Mouse (Mus musculus): Measurements from ENCODE around the gene Calr4. TPM values are rescaled to one million over a fixed set of nuclear protein-coding genes. Genes with fewer than 3 reads are reported as not detected.

The Calr4 gene
- total and polyA plus RNA-seq, 2 experiments from 2014 or later, result 0.41 to 0.77 TPM

DNA sequence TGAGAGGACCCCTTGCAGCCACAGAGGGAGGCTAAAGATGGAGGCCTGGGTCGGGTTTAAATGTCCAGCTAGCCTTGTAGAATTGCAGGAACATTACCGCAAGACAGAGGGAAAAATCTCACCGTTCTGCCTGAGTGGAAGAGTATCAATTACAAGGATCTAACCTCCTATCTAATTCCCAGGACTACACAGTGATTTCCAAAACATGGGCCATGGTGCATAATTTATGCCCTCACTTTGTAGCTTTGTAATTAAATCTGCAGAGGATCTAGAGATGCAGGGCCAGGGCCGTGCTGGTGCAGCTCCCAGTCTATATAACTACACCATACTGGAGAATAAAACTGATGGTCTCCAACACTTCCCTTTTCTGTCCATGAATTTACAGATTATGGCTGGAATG is 23.4 kb upstream of the Calr4 start:
- Histone ChIP-seq H3K9me3 (ENCODE audit: low read length) (no peaks in the 10 kb centered on the region), H3K9ac (replicated peaks; ENCODE audit: low read length, poor library complexity, severe bottlenecking) (no peak overlapping the region), H3K27ac (ENCODE audit: low read depth, low read length) (no peak overlapping the region), H3K4me2 (ENCODE audit: low read depth, low read length, poor library complexity, severe bottlenecking) (no peak overlapping the region), H3K4me1 (ENCODE audit: insufficient read depth, low read length) (no peaks in the 10 kb centered on the region), H3K4me3 (ENCODE audit: low read depth, low read length) (no peak overlapping the region), H3K36me3 (ENCODE audit: insufficient read depth, low read length) (no peaks in the 10 kb centered on the region), H3K27me3 (ENCODE audit: insufficient read depth, low read length) (no peaks in the 10 kb centered on the region)
- WGBS, result 48% methylated on average over 4 of the region's 4 CpGs
- DNase-seq (ENCODE audit: low spot score), result no peak
- ATAC-seq (ENCODE audit: low FRiP score), result no peak
- TF ChIP-seq CTCF (IDR thresholded peaks at IDR 0.05), result no peak

DNA sequence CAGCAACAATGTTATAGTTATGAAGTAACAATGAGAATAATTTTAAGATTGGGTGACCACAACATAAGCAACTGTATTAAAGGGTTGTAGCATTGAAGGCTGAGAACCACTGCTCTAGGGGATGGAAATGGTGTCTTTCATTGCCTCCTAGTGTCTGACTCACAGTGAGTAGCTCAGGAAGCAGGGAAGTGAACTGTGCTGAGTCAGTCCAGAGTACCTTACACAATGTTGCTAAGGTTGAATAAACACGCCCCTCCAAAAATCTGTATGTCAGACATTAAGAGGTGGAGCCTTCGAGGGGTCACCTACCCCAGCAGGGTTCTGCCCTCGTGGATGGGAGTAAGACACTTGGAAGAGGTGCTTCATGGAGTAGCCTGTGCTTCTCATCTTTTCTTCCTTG is 20.3 kb upstream of the Calr4 start:
- 80% methylated on average over 3 of the region's 3 CpGs for WGBS
- H3K27me3 ChIP-seq (ENCODE audit: insufficient read depth, low read length), result no peaks in the 10 kb centered on the region
- DNase-seq (ENCODE audit: low spot score), result no peak
- ATAC-seq (ENCODE audit: low FRiP score), result no peak
- H3K9ac ChIP-seq (replicated peaks; ENCODE audit: low read length, poor library complexity, severe bottlenecking), result no peak overlapping the region
- no peaks in the 10 kb centered on the region for H3K36me3 ChIP-seq (ENCODE audit: insufficient read depth, low read length)
- H3K27ac ChIP-seq (ENCODE audit: low read depth, low read length), result no peak overlapping the region
- no peak for TF ChIP-seq CTCF (IDR thresholded peaks at IDR 0.05)
- no peaks in the 10 kb centered on the region for H3K4me1 ChIP-seq (ENCODE audit: insufficient read depth, low read length)
- no peak overlapping the region for H3K4me3 ChIP-seq (ENCODE audit: low read depth, low read length)
- H3K9me3 ChIP-seq (ENCODE audit: low read length), result no peaks in the 10 kb centered on the region
- H3K4me2 ChIP-seq (ENCODE audit: low read depth, low read length, poor library complexity, severe bottlenecking), result no peak overlapping the region

DNA sequence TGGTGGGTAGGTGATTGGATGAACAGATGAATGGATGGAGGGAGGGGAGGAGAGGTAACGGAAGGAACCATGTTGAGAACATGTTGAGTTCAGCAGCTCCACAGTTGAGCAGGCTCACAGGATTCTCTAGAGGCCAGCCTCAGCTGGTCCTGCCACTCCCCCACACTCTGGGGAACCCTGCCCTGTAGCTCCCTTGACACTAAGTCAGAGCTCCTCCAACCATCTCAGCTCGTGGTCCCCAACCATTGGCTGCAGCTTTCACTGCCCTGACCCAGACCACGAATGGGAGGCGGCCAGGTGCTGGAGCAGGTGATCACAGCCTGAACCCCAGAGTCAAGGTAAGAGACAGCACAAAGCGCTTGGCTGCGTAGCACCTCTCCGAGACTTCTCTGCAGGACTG is 16.3 kb upstream of the Calr4 start:
- Histone ChIP-seq H3K4me3 (ENCODE audit: low read depth, low read length) (no peak overlapping the region), H3K9me3 (ENCODE audit: low read length) (no peaks in the 10 kb centered on the region), H3K4me2 (ENCODE audit: low read depth, low read length, poor library complexity, severe bottlenecking) (no peak overlapping the region), H3K27ac (ENCODE audit: low read depth, low read length) (no peak overlapping the region), H3K4me1 (ENCODE audit: insufficient read depth, low read length) (no peaks in the 10 kb centered on the region), H3K27me3 (ENCODE audit: insufficient read depth, low read length) (no peaks in the 10 kb centered on the region), H3K9ac (replicated peaks; ENCODE audit: low read length, poor library complexity, severe bottlenecking) (no peak overlapping the region), H3K36me3 (ENCODE audit: insufficient read depth, low read length) (no peaks in the 10 kb centered on the region)
- no peak for TF ChIP-seq CTCF (IDR thresholded peaks at IDR 0.05)
- no peak for ATAC-seq (ENCODE audit: low FRiP score)
- DNase-seq (ENCODE audit: low spot score), result no peak
- 82% methylated on average over 7 of the region's 7 CpGs for WGBS

DNA sequence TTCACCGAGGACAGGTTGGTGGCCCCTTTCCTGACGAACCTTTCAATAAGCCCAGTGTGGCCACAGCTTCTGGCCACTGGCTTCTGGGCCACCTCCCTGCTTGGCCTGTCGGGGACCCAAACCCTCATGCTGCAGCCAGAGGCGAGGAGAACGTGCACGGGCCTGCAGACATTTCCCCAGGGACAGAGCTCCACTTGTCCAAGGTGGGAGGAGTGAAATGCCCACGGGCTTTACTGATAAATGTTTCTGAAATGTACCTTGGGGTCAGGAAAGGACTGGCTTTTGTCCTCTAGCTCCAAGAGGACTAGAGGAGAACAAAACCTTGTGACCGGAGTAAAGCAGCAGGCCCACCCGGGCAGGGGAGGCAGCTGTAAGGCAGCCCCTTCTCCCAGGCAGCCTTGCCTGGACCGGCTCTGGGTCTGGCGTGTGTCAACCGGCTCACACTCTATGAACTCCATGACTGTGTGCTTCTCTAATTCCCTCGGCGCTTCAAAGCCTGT is 13.8 kb upstream of the Calr4 start:
- no peak for TF ChIP-seq CTCF (IDR thresholded peaks at IDR 0.05)
- ATAC-seq (ENCODE audit: low FRiP score), result no peak
- Histone ChIP-seq H3K27ac (ENCODE audit: low read depth, low read length) (no peak overlapping the region), H3K4me3 (ENCODE audit: low read depth, low read length) (no peak overlapping the region), H3K4me2 (ENCODE audit: low read depth, low read length, poor library complexity, severe bottlenecking) (no peak overlapping the region), H3K9ac (replicated peaks; ENCODE audit: low read length, poor library complexity, severe bottlenecking) (no peak overlapping the region), H3K4me1 (ENCODE audit: insufficient read depth, low read length) (no peaks in the 10 kb centered on the region), H3K36me3 (ENCODE audit: insufficient read depth, low read length) (no peaks in the 10 kb centered on the region), H3K27me3 (ENCODE audit: insufficient read depth, low read length) (no peaks in the 10 kb centered on the region), H3K9me3 (ENCODE audit: low read length) (no peaks in the 10 kb centered on the region)
- 78% methylated on average over 14 of the region's 14 CpGs for WGBS
- no peak for DNase-seq (ENCODE audit: low spot score)

DNA sequence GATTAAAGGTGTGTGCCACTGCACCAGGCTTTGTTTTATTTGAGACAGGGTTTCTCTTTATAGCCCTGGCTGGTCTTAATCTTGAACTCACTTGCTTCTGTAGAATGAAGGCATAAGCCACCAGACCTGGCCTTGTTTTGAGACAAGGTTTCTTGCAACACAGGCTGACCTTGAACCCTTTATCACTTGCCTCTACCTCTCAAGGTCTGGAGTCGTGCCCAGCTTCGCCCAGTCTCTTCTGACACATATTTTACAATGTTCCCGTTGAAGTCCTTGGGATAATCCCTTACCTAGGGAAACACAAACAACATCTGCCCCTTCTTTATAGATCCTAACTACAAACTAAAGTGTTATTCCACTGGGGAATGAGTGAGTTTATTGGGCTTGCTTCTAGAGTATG is 12.3 kb upstream of the Calr4 start:
- DNase-seq (ENCODE audit: low spot score) (no peak), ATAC-seq (ENCODE audit: low FRiP score) (no peak)
- Histone ChIP-seq H3K4me3 (ENCODE audit: low read depth, low read length) (no peak overlapping the region), H3K27me3 (ENCODE audit: insufficient read depth, low read length) (no peaks in the 10 kb centered on the region), H3K36me3 (ENCODE audit: insufficient read depth, low read length) (no peaks in the 10 kb centered on the region), H3K4me2 (ENCODE audit: low read depth, low read length, poor library complexity, severe bottlenecking) (no peak overlapping the region), H3K4me1 (ENCODE audit: insufficient read depth, low read length) (0 out of 2 replicates have a peak, but pooled peaks cover 2% of the 10 kb centered on the region), H3K27ac (ENCODE audit: low read depth, low read length) (no peak overlapping the region), H3K9me3 (ENCODE audit: low read length) (no peaks in the 10 kb centered on the region), H3K9ac (replicated peaks; ENCODE audit: low read length, poor library complexity, severe bottlenecking) (no peak overlapping the region)
- 89% methylated on average over 3 of the region's 3 CpGs for WGBS
- TF ChIP-seq CTCF (IDR thresholded peaks at IDR 0.05), result no peak

DNA sequence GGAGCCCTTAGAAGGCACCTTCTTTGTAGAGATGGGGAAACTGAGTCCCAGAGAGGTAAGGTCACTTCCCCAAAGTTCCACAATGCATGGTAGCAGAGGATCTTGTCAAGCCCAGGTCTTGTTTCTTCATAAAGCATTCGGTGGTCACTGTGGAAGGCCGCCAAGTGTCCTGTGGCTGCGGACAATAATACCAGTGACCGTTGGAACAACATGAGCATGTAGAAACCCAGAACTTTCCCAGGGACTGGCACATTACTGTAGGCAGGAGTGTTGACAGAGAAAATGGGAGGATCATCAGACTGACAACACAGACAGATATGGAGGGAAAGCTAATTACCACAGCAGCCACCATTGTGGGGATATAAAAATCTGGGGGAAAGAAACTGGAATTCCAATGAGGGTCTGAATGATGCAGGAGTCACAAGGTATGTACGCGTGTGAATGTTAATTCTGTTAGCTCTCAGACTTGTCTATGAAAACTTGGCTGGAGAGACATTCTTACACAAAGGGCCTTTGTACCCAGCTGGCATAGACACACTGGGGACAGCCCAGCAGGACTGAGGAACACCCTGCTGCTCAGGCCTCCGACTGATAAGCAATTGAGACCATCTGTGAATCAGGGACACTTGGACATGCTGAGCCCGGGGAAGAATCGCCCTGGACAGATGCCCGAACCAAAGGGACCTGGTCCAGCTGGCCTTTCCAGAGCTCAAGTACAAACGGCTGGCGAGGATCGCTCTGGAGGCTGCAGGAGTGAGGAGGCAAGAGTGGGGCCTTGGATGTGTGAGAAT is 9.3 kb upstream of the Calr4 start:
- 0 out of 2 replicates have a peak, but pooled peaks cover 2% of the 10 kb centered on the region for H3K4me1 ChIP-seq (ENCODE audit: insufficient read depth, low read length)
- no peaks in the 10 kb centered on the region for H3K9me3 ChIP-seq (ENCODE audit: low read length)
- no peaks in the 10 kb centered on the region for H3K36me3 ChIP-seq (ENCODE audit: insufficient read depth, low read length)
- no peaks in the 10 kb centered on the region for H3K27me3 ChIP-seq (ENCODE audit: insufficient read depth, low read length)
- peak; percentile 93 for DNase-seq (ENCODE audit: low spot score)
- WGBS, result 41% methylated on average over 13 of the region's 13 CpGs
- H3K4me3 ChIP-seq (ENCODE audit: low read depth, low read length), result no peak overlapping the region
- no peak overlapping the region for H3K4me2 ChIP-seq (ENCODE audit: low read depth, low read length, poor library complexity, severe bottlenecking)
- no peak overlapping the region for H3K9ac ChIP-seq (replicated peaks; ENCODE audit: low read length, poor library complexity, severe bottlenecking)
- H3K27ac ChIP-seq (ENCODE audit: low read depth, low read length), result peak overlapping the region; percentile 43; the same call in 1 of the 2 replicates
- peak; percentile 94 for ATAC-seq (ENCODE audit: low FRiP score)
- TF ChIP-seq CTCF (IDR thresholded peaks at IDR 0.05), result no peak
